Mouse (Mus musculus): ENCODE measurements around the gene Upk2. TPM values are rescaled to one million over a fixed set of nuclear protein-coding genes. Genes with fewer than 3 reads are reported as not detected.
"Not testable (repeated sequence)": the region's sequence is repeated elsewhere in the genome, so short reads cannot be mapped to it uniquely, and the experiment has no call there.

Upk2 gene
- polyA plus RNA-seq, 1 experiment from 2014 or later, result 1.7 TPM

- H3K9me3 ChIP-seq, result no peaks in the 10 kb centered on the region
- under 1% methylated on average over 38 of the region's 38 CpGs for WGBS
- H3K27ac ChIP-seq, result peak overlapping the region; percentile 64
- H3K4me1 ChIP-seq, result peaks cover 5% of the 10 kb centered on the region
- peaks cover 8% of the 10 kb centered on the region; the same call in 1 of the 2 replicates for H3K36me3 ChIP-seq
- H3K27me3 ChIP-seq, result no peaks in the 10 kb centered on the region
- H3K4me3 ChIP-seq, result peak overlapping the region; percentile 89
- H3K9ac ChIP-seq, result peak overlapping the region; percentile 80
- peak; percentile 79 for ATAC-seq (ENCODE audit: insufficient number of reproducible peaks, insufficient read depth, low FRiP score, low TSS enrichment)
- peak overlapping the region; percentile 87 for H3K4me2 ChIP-seq (replicated peaks)
These were observed 36.8 kb downstream of the Upk2 start for GRCm38 (mm10) chr9:44417892-44418363.

GRCm38 (mm10) chr9:44417156-44417891, 37.5 kb downstream of the Upk2 start:
- Histone ChIP-seq H3K36me3 (peaks cover 13% of the 10 kb centered on the region), H3K27me3 (no peaks in the 10 kb centered on the region), H3K4me2 (replicated peaks) (peak overlapping the region; percentile 87), H3K9me3 (no peaks in the 10 kb centered on the region), H3K27ac (peak overlapping the region; percentile 52), H3K4me3 (peak overlapping the region; percentile 89), H3K4me1 (peaks cover 5% of the 10 kb centered on the region), H3K9ac (peak overlapping the region; percentile 80)
- ATAC-seq (ENCODE audit: insufficient number of reproducible peaks, insufficient read depth, low FRiP score, low TSS enrichment), result peak; percentile 52; the same call in 1 of the 2 replicates
- 7% methylated on average over 26 of the region's 26 CpGs for WGBS

- Histone ChIP-seq H3K4me2 (replicated peaks) (no peak overlapping the region), H3K9ac (no peak overlapping the region), H3K4me3 (no peak overlapping the region), H3K27me3 (no peaks in the 10 kb centered on the region), H3K9me3 (no peaks in the 10 kb centered on the region), H3K27ac (no peak overlapping the region), H3K4me1 (peaks cover 11% of the 10 kb centered on the region), H3K36me3 (peaks cover 49% of the 10 kb centered on the region)
- ATAC-seq (ENCODE audit: insufficient number of reproducible peaks, insufficient read depth, low FRiP score, low TSS enrichment), result no peak
- WGBS, result 89% methylated on average over 2 of the region's 2 CpGs
These were observed 42.0 kb downstream of the Upk2 start for GRCm38 (mm10) chr9:44412781-44413180.

GRCm38 (mm10) chr9:44412306-44412705, 42.5 kb downstream of the Upk2 start:
- no peaks in the 10 kb centered on the region for H3K27me3 ChIP-seq
- ATAC-seq (ENCODE audit: insufficient number of reproducible peaks, insufficient read depth, low FRiP score, low TSS enrichment), result no peak
- no peak overlapping the region for H3K9ac ChIP-seq
- H3K4me1 ChIP-seq, result peaks cover 10% of the 10 kb centered on the region
- H3K36me3 ChIP-seq, result peaks cover 49% of the 10 kb centered on the region
- no peak overlapping the region for H3K4me3 ChIP-seq
- no peaks in the 10 kb centered on the region for H3K9me3 ChIP-seq
- H3K27ac ChIP-seq, result no peak overlapping the region
- no peak overlapping the region for H3K4me2 ChIP-seq (replicated peaks)
- 79% methylated on average over 4 of the region's 4 CpGs for WGBS

- no peaks in the 10 kb centered on the region for H3K27me3 ChIP-seq
- 58% methylated on average over 1 of the region's 1 CpGs for WGBS
- no peak overlapping the region for H3K4me3 ChIP-seq
- no peak for ATAC-seq (ENCODE audit: insufficient number of reproducible peaks, insufficient read depth, low FRiP score, low TSS enrichment)
- H3K36me3 ChIP-seq, result peaks cover 49% of the 10 kb centered on the region
- H3K9ac ChIP-seq, result no peak overlapping the region
- no peak overlapping the region for H3K27ac ChIP-seq
- H3K9me3 ChIP-seq, result no peaks in the 10 kb centered on the region
- H3K4me1 ChIP-seq, result peaks cover 6% of the 10 kb centered on the region; the same call in 1 of the 2 replicates
- no peak overlapping the region for H3K4me2 ChIP-seq (replicated peaks)
These were observed 43.1 kb downstream of the Upk2 start for GRCm38 (mm10) chr9:44411601-44412130.

DNA sequence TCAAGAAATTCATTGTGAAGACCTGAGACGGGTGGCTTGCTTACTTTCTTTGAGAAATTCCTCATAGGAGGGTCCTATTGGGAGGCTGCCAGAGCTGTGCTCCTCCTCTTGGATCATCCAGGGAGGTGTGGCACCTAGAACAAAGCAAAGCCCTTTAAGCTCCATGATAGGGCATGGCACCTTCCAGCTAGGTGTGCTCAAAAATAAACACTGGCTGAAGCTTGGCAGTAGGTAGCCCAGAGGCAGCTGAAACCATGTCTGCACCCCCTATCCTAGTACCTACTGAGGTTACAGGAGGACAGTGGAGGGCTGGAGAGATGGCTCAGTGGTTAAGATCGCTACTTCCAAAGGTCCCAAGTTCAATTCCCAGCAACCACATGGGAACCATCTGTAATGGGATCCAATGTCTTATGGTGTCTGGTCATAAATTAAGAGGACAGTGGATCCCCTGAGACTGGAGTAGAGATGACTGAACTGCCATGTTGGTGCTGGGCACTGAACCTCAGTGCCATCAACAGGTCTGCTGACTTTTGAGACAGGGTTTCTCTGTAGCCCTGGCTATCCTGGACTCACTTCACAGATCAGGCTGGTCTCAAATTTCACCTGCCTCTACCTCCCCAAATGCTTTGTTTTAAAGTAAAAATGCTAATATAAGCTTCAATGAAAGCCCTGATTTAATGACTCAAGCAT, 44.0 kb downstream of the Upk2 start:
- Histone ChIP-seq H3K27ac (no peak overlapping the region), H3K4me3 (no peak overlapping the region), H3K4me1 (peaks cover 10% of the 10 kb centered on the region), H3K9ac (no peak overlapping the region), H3K36me3 (peaks cover 49% of the 10 kb centered on the region), H3K27me3 (no peaks in the 10 kb centered on the region), H3K4me2 (replicated peaks) (no peak overlapping the region), H3K9me3 (no peaks in the 10 kb centered on the region)
- 84% methylated on average over 2 of the region's 2 CpGs for WGBS
- no peak for ATAC-seq (ENCODE audit: insufficient number of reproducible peaks, insufficient read depth, low FRiP score, low TSS enrichment)

GRCm38 (mm10) chr9:44408693-44409092, 46.1 kb downstream of the Upk2 start:
- Histone ChIP-seq H3K4me3 (peak overlapping the region; percentile 64), H3K36me3 (peaks cover 63% of the 10 kb centered on the region), H3K9ac (peak overlapping the region; percentile 72; the same call in 1 of the 2 replicates), H3K4me2 (replicated peaks) (peak overlapping the region; percentile 66)
- H3K4me1 ChIP-seq; H3K9me3 ChIP-seq; H3K27me3 ChIP-seq; H3K27ac ChIP-seq; ATAC-seq (ENCODE audit: insufficient number of reproducible peaks, insufficient read depth, low FRiP score, low TSS enrichment): not testable (repeated sequence)
- 85% methylated on average over 9 of the region's 9 CpGs for WGBS

GRCm38 (mm10) chr9:44407752-44408097, 47.1 kb downstream of the Upk2 start:
- Histone ChIP-seq H3K4me1 (peaks cover 10% of the 10 kb centered on the region), H3K4me2 (replicated peaks) (peak overlapping the region; percentile 66), H3K27ac (peak overlapping the region; percentile 95), H3K4me3 (peak overlapping the region; percentile 64), H3K36me3 (peaks cover 64% of the 10 kb centered on the region), H3K9ac (peak overlapping the region; percentile 72), H3K9me3 (no peaks in the 10 kb centered on the region), H3K27me3 (no peaks in the 10 kb centered on the region)
- under 1% methylated on average over 24 of the region's 24 CpGs for WGBS
- ATAC-seq (ENCODE audit: insufficient number of reproducible peaks, insufficient read depth, low FRiP score, low TSS enrichment), result no peak; the same call in 1 of the 2 replicates

- under 1% methylated on average over 51 of the region's 51 CpGs for WGBS
- ATAC-seq (ENCODE audit: insufficient number of reproducible peaks, insufficient read depth, low FRiP score, low TSS enrichment), result peak; percentile 90
- H3K4me1 ChIP-seq, result peaks cover 10% of the 10 kb centered on the region
- peaks cover 64% of the 10 kb centered on the region for H3K36me3 ChIP-seq
- H3K9me3 ChIP-seq, result no peaks in the 10 kb centered on the region
- H3K9ac ChIP-seq, result peak within 1 kb of the TSS; percentile 72
- no peaks in the 10 kb centered on the region for H3K27me3 ChIP-seq
- peak within 1 kb of the TSS; percentile 66 for H3K4me2 ChIP-seq (replicated peaks)
- H3K27ac ChIP-seq, result peak within 1 kb of the TSS; percentile 95
- peak within 1 kb of the TSS; percentile 64 for H3K4me3 ChIP-seq
These were observed 47.6 kb downstream of the Upk2 start, which contains the start of the genes Rps25 and Trappc4 for GRCm38 (mm10) chr9:44406906-44407751. Gene Rps25 (plus strand): TSS chr9:44407139. Gene Trappc4 (minus strand): TSS chr9:44407600.

DNA sequence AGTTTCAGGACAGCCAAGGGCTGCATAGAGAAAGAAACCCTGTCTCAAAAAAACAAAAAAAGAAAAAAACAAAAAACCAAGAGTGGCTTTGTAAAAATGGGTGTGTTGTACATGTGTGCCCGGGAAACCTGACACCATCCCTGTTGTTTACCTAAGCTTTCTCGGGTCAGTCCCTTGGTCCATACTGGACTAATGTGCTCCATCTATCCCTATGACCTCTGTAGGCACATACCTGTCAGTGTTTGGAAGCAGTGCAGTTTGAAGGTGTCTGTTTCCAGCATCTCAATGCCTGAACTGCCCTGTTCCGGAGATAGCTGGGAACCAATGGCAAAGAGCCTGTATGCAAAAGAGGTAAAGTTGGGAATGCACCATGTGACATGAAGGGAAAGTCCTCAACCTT, 49.8 kb downstream of the Upk2 start:
- peaks cover 64% of the 10 kb centered on the region for H3K36me3 ChIP-seq
- peaks cover 10% of the 10 kb centered on the region for H3K4me1 ChIP-seq
- H3K9me3 ChIP-seq, result no peaks in the 10 kb centered on the region
- H3K4me2 ChIP-seq (replicated peaks), result no peak overlapping the region
- no peak for ATAC-seq (ENCODE audit: insufficient number of reproducible peaks, insufficient read depth, low FRiP score, low TSS enrichment)
- WGBS, result 79% methylated on average over 3 of the region's 3 CpGs
- no peak overlapping the region for H3K4me3 ChIP-seq
- no peak overlapping the region for H3K27ac ChIP-seq
- no peak overlapping the region for H3K9ac ChIP-seq
- H3K27me3 ChIP-seq, result no peaks in the 10 kb centered on the region
